Mouse (Mus musculus) lung, postnatal 0 days (tissue): ENCODE results near the gene Ndufb4. TPM values are rescaled to one million over a fixed set of nuclear protein-coding genes. Genes with fewer than 3 reads are reported as not detected.

Source experiments
- ATAC-seq: fragments of 200-750 bp; cut with Nextera tagmentation; 2 replicates; pipeline ENCODE4 v1.8.0; 2017; ENCODE audit warnings: moderate library complexity
- DNase-seq: peaks from one replicate; pipeline ENCODE4 v3.0.0-alpha.2; 2016; ENCODE audit warnings: low spot score
- H3K27ac ChIP-seq: fragments of 300-500 bp; sonication (generic); 2 replicates; pipeline ENCODE4 v1.5.1; 2014; ENCODE audit warnings: antibody characterized with exemption, mild to moderate bottlenecking, low read length, mixed read lengths
- H3K27me3 ChIP-seq: fragments of 300-500 bp; sonication (generic); replicated peaks from 2 replicates; pipeline ENCODE4 v1.6.1; 2014; ENCODE audit warnings: low read length, mixed read lengths; ENCODE audit not compliant: insufficient read depth
- H3K36me3 ChIP-seq: fragments of 300-500 bp; sonication (generic); 2 replicates; pipeline ENCODE4 v1.6.1; 2014; ENCODE audit warnings: low read length, mixed read lengths; ENCODE audit not compliant: insufficient read depth
- H3K4me1 ChIP-seq: fragments of 300-500 bp; sonication (generic); 2 replicates; pipeline ENCODE4 v1.6.1; 2014; ENCODE audit warnings: antibody characterized with exemption, low read depth, low read length, mixed read lengths; ENCODE audit not compliant: insufficient read depth
- H3K4me2 ChIP-seq: fragments of 300-500 bp; sonication (generic); replicated peaks from 2 replicates; pipeline ENCODE4 v1.6.1; 2014; ENCODE audit warnings: low read depth, mild to moderate bottlenecking, low read length, moderate library complexity, mixed read lengths
- H3K4me3 ChIP-seq: fragments of 300-500 bp; sonication (generic); 2 replicates; pipeline ENCODE4 v1.5.1; 2014; ENCODE audit warnings: low read depth, low read length
- H3K9ac ChIP-seq: fragments of 300-500 bp; sonication (generic); replicated peaks from 2 replicates; pipeline ENCODE4 v1.6.1; 2014; ENCODE audit warnings: low read depth, mild to moderate bottlenecking
- H3K9me3 ChIP-seq: fragments of 300-500 bp; sonication (generic); 2 replicates; pipeline ENCODE4 v1.6.1; 2016; ENCODE audit warnings: low read length, mixed read lengths
- CTCF ChIP-seq: IDR thresholded peaks from 2 replicates; pipeline ENCODE4 v1.5.1; 2016; ENCODE audit warnings: antibody characterized with exemption, mild to moderate bottlenecking
- EP300 ChIP-seq: IDR thresholded peaks from 2 replicates; pipeline ENCODE4 v1.6.1; 2016; ENCODE audit warnings: antibody characterized with exemption, mild to moderate bottlenecking, control low read depth
- WGBS: fragments of 180-500 bp; shearing (Covaris S2); extraction: QIAGEN DNeasy Blood & Tissue Kit; methylation state at CpG from one replicate; pipeline ENCODE4 v1.1.7; 2014; 5-methylcytosine and 5-hydroxymethylcytosine counted together
- polyA plus RNA-seq: library from polyadenylated mRNA; unstranded; fragments of >200 nt; fragmentation: Nextera tagmentation; extraction: Ambion mirVana; gene quantifications from 2 replicates; pipeline ENCODE4 v1.2.1, GENCODE M21; 2015

The Ndufb4 gene
- polyA plus RNA-seq, 1 experiment from 2014 or later: 70.3 TPM

DNA sequence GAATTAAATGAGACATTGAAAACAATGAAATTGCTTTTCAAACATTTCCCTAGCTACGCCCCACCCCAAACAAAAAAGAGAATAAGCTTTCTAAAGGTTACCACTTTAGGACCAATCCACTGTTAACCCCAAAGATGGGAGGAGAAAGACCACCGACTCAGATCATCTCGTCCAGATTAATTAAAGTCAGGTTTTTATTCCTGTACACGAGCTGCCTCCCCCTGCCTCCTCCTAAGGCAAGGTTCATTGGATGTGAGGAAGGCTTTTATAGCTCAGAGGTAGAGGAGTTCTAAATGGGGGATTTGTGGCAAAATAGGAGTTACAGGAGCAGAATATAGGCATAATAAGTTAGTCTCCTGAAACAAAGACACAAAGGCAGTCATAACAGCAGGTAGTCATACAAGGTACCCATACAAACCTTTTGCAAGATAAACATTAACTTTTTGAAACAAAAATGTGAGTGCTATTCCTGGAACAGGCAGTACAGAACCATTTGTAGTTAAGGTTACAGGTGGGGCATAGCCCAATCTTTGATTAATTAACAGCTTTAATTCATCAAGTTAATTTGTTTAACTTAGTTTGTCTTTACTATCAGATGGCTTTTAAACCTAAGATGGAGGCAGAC lies 690 bp upstream of the Ndufb4 start:
- H3K27me3 ChIP-seq: no peaks in the 10 kb centered on the region
- no peaks in the 10 kb centered on the region for H3K36me3 ChIP-seq
- H3K4me3 ChIP-seq: no peak overlapping the region
- DNase-seq (no peak), ATAC-seq (no peak)
- H3K4me1 ChIP-seq: 0 out of 2 replicates have a peak, but pooled peaks cover 7% of the 10 kb centered on the region
- no peak for TF ChIP-seq EP300
- no peak for TF ChIP-seq CTCF
- H3K4me2 ChIP-seq: peak overlapping the region; percentile 62; the same call in 1 of the 2 replicates
- 62% methylated on average over 4 of the region's 4 CpGs for WGBS
- no peak overlapping the region for H3K9ac ChIP-seq
- H3K27ac ChIP-seq: 0 out of 2 replicates have a peak overlapping the region, but pooled peaks have one; percentile 40
- H3K9me3 ChIP-seq: no peaks in the 10 kb centered on the region

DNA sequence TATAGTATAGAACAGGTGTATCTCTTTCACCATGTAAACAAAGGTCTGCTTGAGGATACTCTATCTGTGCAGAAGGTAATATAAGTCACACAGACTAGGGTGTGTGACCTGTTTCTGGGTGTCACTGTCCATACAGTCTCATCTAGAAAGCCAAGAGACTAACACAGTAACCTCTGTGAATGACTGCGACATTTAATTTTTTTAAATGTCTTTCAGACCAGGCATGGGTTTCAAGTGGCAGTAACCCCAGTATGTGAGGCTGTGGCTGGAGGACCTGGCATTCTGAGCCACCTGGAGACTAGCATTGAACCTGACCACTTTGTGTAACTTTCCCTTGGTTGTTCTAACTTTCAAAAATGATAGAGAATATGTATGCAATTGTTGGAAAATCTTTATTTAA lies 1.2 kb downstream of the Ndufb4 start:
- Histone ChIP-seq H3K9me3 (no peaks in the 10 kb centered on the region), H3K4me1 (0 out of 2 replicates have a peak, but pooled peaks cover 7% of the 10 kb centered on the region), H3K4me3 (no peak overlapping the region), H3K9ac (no peak overlapping the region), H3K27ac (no peak overlapping the region), H3K27me3 (no peaks in the 10 kb centered on the region), H3K36me3 (peaks cover 2% of the 10 kb centered on the region; the same call in 1 of the 2 replicates), H3K4me2 (peak overlapping the region; percentile 62; the same call in 1 of the 2 replicates)
- 63% methylated on average over 1 of the region's 1 CpGs for WGBS
- ATAC-seq: no peak
- DNase-seq: no peak
- TF ChIP-seq EP300: no peak
- no peak for TF ChIP-seq CTCF

DNA sequence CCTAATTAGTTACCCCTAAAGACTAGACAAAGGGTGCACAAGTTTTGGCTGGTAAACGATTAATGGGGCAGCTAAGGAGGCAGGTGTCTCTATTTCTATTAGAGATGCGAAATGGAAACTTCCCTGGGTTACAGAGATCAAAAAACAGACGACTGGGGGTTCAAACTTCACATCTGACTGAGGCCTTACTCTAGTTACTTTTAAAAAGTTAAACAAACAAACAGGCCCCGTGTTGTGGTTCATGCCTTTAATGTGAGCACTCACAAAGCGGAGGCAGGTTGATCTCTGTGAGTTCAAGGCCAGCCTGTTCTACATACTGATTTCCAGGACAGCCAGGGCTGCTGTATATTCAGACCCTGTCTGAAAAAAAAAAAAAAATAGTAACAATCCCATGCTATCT lies 1.6 kb downstream of the Ndufb4 start:
- H3K4me1 ChIP-seq: 0 out of 2 replicates have a peak, but pooled peaks cover 7% of the 10 kb centered on the region
- no peaks in the 10 kb centered on the region for H3K9me3 ChIP-seq
- no peak for ATAC-seq
- no peak overlapping the region for H3K9ac ChIP-seq
- H3K27me3 ChIP-seq: no peaks in the 10 kb centered on the region
- peaks cover 6% of the 10 kb centered on the region for H3K36me3 ChIP-seq
- TF ChIP-seq CTCF: no peak
- TF ChIP-seq EP300: no peak
- DNase-seq: no peak
- no peak overlapping the region for H3K4me3 ChIP-seq
- peak overlapping the region; percentile 62; the same call in 1 of the 2 replicates for H3K4me2 ChIP-seq
- H3K27ac ChIP-seq: no peak overlapping the region
- WGBS: 71% methylated on average over 5 of the region's 5 CpGs

DNA sequence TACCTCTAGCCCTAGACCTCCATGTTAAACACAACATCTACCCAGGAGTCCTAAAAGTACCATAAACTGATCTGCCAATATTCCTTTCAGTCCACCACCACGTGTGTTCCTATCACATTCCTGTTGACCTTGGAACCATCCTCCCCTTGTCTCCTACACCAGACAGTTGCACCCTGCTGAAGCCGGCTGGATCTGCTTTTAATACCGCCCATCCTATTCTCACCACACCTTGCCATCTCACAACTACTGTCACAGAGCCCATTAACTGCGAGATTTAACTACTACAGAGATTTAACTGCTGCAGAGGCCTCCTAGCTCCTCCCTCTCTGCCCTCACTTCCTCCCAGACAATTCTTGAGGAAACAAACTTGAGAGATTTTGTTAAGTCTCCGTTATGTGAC lies 2.8 kb downstream of the Ndufb4 start:
- DNase-seq (no peak), ATAC-seq (no peak)
- H3K36me3 ChIP-seq: peaks cover 13% of the 10 kb centered on the region
- WGBS: 70% methylated on average over 5 of the region's 5 CpGs
- H3K9ac ChIP-seq: no peak overlapping the region
- no peaks in the 10 kb centered on the region for H3K9me3 ChIP-seq
- no peak overlapping the region for H3K4me3 ChIP-seq
- no peaks in the 10 kb centered on the region for H3K27me3 ChIP-seq
- H3K4me1 ChIP-seq: 0 out of 2 replicates have a peak, but pooled peaks cover 7% of the 10 kb centered on the region
- TF ChIP-seq CTCF (no peak), EP300 (no peak)
- no peak overlapping the region for H3K4me2 ChIP-seq
- no peak overlapping the region for H3K27ac ChIP-seq

DNA sequence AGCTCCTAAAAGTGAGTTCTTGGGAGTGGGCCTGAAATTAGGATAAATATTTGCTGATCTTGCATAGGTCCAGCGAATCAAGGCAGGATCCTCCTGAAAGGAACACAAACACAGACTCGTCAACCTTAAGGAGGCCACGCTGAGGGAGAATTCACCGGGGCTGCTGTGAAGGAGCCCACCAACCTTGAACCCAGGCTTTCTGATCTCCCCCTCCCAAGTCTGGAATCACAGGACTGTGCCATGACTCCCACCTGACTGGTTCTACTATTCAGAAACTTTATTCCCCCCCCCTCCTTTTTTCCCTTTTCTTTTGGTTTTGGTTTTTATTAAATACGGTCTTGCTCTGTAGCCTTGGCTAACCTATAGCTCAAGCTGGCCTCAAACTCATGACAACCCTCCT lies 5.2 kb downstream of the Ndufb4 start:
- peaks cover 25% of the 10 kb centered on the region for H3K36me3 ChIP-seq
- TF ChIP-seq CTCF (no peak), EP300 (no peak)
- DNase-seq: no peak
- H3K9ac ChIP-seq: no peak overlapping the region
- no peak overlapping the region for H3K27ac ChIP-seq
- 0 out of 2 replicates have a peak, but pooled peaks cover 7% of the 10 kb centered on the region for H3K4me1 ChIP-seq
- H3K4me2 ChIP-seq: no peak overlapping the region
- H3K9me3 ChIP-seq: no peaks in the 10 kb centered on the region
- no peaks in the 10 kb centered on the region for H3K27me3 ChIP-seq
- no peak overlapping the region for H3K4me3 ChIP-seq
- WGBS: 64% methylated on average over 5 of the region's 5 CpGs
- ATAC-seq: no peak

DNA sequence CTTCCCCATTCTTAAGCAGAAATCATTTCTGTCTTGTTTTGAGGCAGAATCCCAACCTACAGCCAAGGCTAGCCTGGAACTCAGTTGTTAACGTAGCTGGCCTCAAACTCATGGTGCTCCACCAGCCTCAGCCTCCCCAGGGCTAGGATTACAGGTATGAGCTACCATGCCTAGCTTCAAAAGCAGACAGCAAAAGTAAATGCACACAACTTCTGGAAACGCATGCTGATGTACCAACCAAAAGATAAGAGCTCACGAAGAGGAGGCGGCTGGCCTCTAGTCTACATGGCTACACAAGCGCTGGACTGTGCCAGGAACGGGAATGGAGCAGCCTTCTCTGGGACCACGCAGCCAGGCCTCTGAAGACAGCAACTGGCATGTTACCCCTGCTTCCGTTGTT lies 6.3 kb downstream of the Ndufb4 start:
- no peak overlapping the region for H3K4me3 ChIP-seq
- H3K4me1 ChIP-seq: 0 out of 2 replicates have a peak, but pooled peaks cover 3% of the 10 kb centered on the region
- H3K27ac ChIP-seq: no peak overlapping the region
- TF ChIP-seq EP300 (no peak), CTCF (no peak)
- no peaks in the 10 kb centered on the region for H3K27me3 ChIP-seq
- ATAC-seq: no peak
- 91% methylated on average over 8 of the region's 8 CpGs for WGBS
- no peaks in the 10 kb centered on the region for H3K9me3 ChIP-seq
- no peak for DNase-seq
- no peak overlapping the region for H3K9ac ChIP-seq
- no peak overlapping the region for H3K4me2 ChIP-seq
- peaks cover 25% of the 10 kb centered on the region for H3K36me3 ChIP-seq
